Mouse (Mus musculus) embryonic facial prominence, embryonic 15.5 days (tissue): Measurements from ENCODE around the gene Plod2. TPM values are rescaled to one million over a fixed set of nuclear protein-coding genes. Genes with fewer than 3 reads are reported as not detected.

Experiments
- ATAC-seq: fragments of 200-750 bp; cut with Nextera tagmentation; 2 replicates; pipeline ENCODE4 v1.8.0; 2017; ENCODE audit warnings: low read depth, moderate TSS enrichment; ENCODE audit not compliant: insufficient number of reproducible peaks, low FRiP score, low TSS enrichment
- H3K27ac ChIP-seq: fragments of 300-500 bp; sonication (generic); replicated peaks from 2 replicates; pipeline ENCODE4 v1.5.1; 2015; ENCODE audit warnings: mild to moderate bottlenecking, inconsistent platforms
- H3K27me3 ChIP-seq: fragments of 300-500 bp; sonication (generic); 2 replicates; pipeline ENCODE4 v1.6.1; 2015; ENCODE audit warnings: inconsistent platforms
- H3K36me3 ChIP-seq: fragments of 300-500 bp; sonication (generic); 2 replicates; pipeline ENCODE4 v1.6.1; 2015; ENCODE audit warnings: mild to moderate bottlenecking, inconsistent platforms
- H3K4me1 ChIP-seq: fragments of 300-500 bp; sonication (generic); 2 replicates; pipeline ENCODE4 v1.6.1; 2015; ENCODE audit warnings: inconsistent platforms
- H3K4me2 ChIP-seq: fragments of 300-500 bp; sonication (generic); replicated peaks from 2 replicates; pipeline ENCODE4 v1.6.1; 2015; ENCODE audit warnings: mild to moderate bottlenecking, inconsistent platforms
- H3K4me3 ChIP-seq: fragments of 300-500 bp; sonication (generic); replicated peaks from 2 replicates; pipeline ENCODE4 v1.5.1; 2015; ENCODE audit warnings: mild to moderate bottlenecking, inconsistent platforms
- H3K9ac ChIP-seq: fragments of 300-500 bp; sonication (generic); 2 replicates; pipeline ENCODE4 v1.6.1; 2015; ENCODE audit warnings: inconsistent platforms
- H3K9me3 ChIP-seq: fragments of 300-500 bp; sonication (generic); replicated peaks from 2 replicates; pipeline ENCODE4 v1.6.1; 2016; ENCODE audit warnings: inconsistent platforms
- WGBS: fragments of 180-500 bp; shearing (Covaris S2); methylation state at CpG from one replicate; pipeline ENCODE4 v1.1.7; 2015; 5-methylcytosine and 5-hydroxymethylcytosine counted together
- polyA plus RNA-seq: library from polyadenylated mRNA; unstranded; fragments of >200 nt; fragmentation: Nextera tagmentation; extraction: Ambion mirVana; gene quantifications from 2 replicates; pipeline ENCODE4 v1.2.1, GENCODE M21; 2015

Gene Plod2
- polyA plus RNA-seq, 1 experiment from 2014 or later = 47.5 TPM

GRCm38 (mm10) chr9:92542591-92543416 is 781 bp downstream of the Plod2 start:
- Histone ChIP-seq H3K9me3 (no peaks in the 10 kb centered on the region), H3K36me3 (no peaks in the 10 kb centered on the region), H3K27me3 (no peaks in the 10 kb centered on the region), H3K4me3 (peak overlapping the region; percentile 77), H3K4me2 (peak overlapping the region; percentile 67), H3K4me1 (peaks cover 34% of the 10 kb centered on the region), H3K27ac (peak overlapping the region; percentile 90), H3K9ac (peak overlapping the region; percentile 79)
- WGBS = 1% methylated on average over 31 of the region's 31 CpGs
- ATAC-seq = peak; percentile 45

GRCm38 (mm10) chr9:92544146-92544545 is 2.1 kb downstream of the Plod2 start:
- Histone ChIP-seq H3K9me3 (no peaks in the 10 kb centered on the region), H3K4me1 (peaks cover 39% of the 10 kb centered on the region), H3K4me3 (peak overlapping the region; percentile 77), H3K27ac (no peak overlapping the region), H3K9ac (no peak overlapping the region), H3K27me3 (no peaks in the 10 kb centered on the region), H3K4me2 (peak overlapping the region; percentile 67), H3K36me3 (0 out of 2 replicates have a peak, but pooled peaks cover 4% of the 10 kb centered on the region)
- 76% methylated on average over 1 of the region's 1 CpGs for WGBS
- no peak for ATAC-seq

DNA sequence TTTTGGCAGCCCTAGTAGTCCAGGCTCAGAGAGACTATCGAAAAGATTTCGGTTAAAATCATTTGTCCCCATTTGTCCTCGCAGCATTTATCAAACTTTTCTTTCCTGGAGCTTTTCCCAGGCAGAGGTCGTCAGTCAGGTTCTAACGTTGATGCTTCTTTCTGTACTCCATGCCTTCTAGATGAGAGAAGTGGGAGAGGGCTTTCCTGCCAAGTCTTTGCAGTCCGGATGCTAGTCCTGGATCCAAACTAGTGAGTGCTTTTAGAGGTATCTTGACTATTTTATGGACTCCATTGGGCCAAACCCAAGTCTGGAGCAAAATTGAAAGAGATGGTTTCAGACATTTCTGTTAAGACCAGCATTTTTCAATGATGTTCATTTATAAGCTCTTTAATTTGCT is 3.0 kb downstream of the Plod2 start:
- Histone ChIP-seq H3K27me3 (no peaks in the 10 kb centered on the region), H3K9me3 (no peaks in the 10 kb centered on the region), H3K4me1 (peaks cover 46% of the 10 kb centered on the region), H3K36me3 (0 out of 2 replicates have a peak, but pooled peaks cover 4% of the 10 kb centered on the region), H3K4me2 (peak overlapping the region; percentile 67), H3K4me3 (peak overlapping the region; percentile 77; the same call in 1 of the 2 replicates), H3K27ac (peak overlapping the region; percentile 17; the same call in 1 of the 2 replicates), H3K9ac (no peak overlapping the region)
- 67% methylated on average over 6 of the region's 6 CpGs for WGBS
- no peak for ATAC-seq

DNA sequence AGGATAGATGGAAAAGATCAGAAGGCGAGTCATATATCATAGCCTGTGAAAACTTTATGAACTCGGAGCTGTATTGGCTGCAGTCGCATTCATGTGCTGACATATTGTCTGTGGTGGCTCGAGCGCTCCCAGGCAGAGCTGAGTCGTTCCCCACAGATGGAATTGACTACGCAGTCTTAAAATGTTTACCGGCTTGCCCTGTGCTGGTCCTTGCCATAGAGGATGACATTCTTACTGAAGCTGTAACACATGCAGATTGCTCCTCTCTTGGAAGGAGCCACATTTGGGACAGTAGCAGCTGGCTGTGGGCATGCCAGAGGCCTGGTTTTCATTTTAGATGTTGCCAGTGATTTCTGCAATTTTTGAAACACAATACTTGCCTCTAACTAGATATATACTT is 4.4 kb downstream of the Plod2 start:
- 0 out of 2 replicates have a peak, but pooled peaks cover 4% of the 10 kb centered on the region for H3K36me3 ChIP-seq
- H3K27me3 ChIP-seq = no peaks in the 10 kb centered on the region
- 28% methylated on average over 8 of the region's 8 CpGs for WGBS
- H3K4me1 ChIP-seq = peaks cover 48% of the 10 kb centered on the region
- peak overlapping the region; percentile 23; the same call in 1 of the 2 replicates for H3K27ac ChIP-seq
- no peak overlapping the region for H3K9ac ChIP-seq
- no peaks in the 10 kb centered on the region for H3K9me3 ChIP-seq
- H3K4me2 ChIP-seq = peak overlapping the region; percentile 4; the same call in 1 of the 2 replicates
- ATAC-seq = 0 out of 2 replicates have a peak, but pooled peaks have one; percentile 29
- no peak overlapping the region for H3K4me3 ChIP-seq

DNA sequence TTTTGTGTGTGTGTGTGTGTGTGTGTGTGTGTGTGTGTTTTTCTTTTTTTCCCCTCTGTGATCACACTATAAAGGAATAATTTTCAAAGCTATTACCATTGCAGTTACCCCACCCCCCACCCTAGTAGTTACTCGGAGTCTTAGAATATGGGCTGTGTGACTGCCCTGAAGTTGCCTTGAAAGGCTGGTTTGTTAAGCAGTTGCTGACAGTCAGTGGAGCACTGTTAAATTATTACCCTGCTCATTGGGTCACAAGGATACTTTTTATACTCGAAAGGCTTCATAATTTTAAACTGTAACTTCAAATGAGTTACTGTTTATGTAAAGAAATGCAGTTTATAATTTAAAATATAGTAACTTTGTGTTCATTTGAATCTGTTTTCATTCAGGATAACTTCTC is 5.1 kb downstream of the Plod2 start:
- Histone ChIP-seq H3K4me3 (no peak overlapping the region), H3K9me3 (no peaks in the 10 kb centered on the region), H3K36me3 (0 out of 2 replicates have a peak, but pooled peaks cover 4% of the 10 kb centered on the region), H3K27me3 (no peaks in the 10 kb centered on the region), H3K9ac (no peak overlapping the region), H3K4me2 (no peak overlapping the region), H3K4me1 (peaks cover 48% of the 10 kb centered on the region), H3K27ac (no peak overlapping the region)
- whole genome bisulfite sequencing = 42% methylated on average over 2 of the region's 2 CpGs
- no peak for ATAC-seq

GRCm38 (mm10) chr9:92547821-92548220 is 5.8 kb downstream of the Plod2 start:
- H3K27me3 ChIP-seq = no peaks in the 10 kb centered on the region
- no peak overlapping the region for H3K4me2 ChIP-seq
- H3K9ac ChIP-seq = no peak overlapping the region
- H3K36me3 ChIP-seq = 0 out of 2 replicates have a peak, but pooled peaks cover 4% of the 10 kb centered on the region
- H3K4me3 ChIP-seq = no peak overlapping the region
- 92% methylated on average over 7 of the region's 7 CpGs for WGBS
- H3K27ac ChIP-seq = no peak overlapping the region
- no peaks in the 10 kb centered on the region for H3K9me3 ChIP-seq
- peaks cover 47% of the 10 kb centered on the region for H3K4me1 ChIP-seq
- no peak for ATAC-seq

DNA sequence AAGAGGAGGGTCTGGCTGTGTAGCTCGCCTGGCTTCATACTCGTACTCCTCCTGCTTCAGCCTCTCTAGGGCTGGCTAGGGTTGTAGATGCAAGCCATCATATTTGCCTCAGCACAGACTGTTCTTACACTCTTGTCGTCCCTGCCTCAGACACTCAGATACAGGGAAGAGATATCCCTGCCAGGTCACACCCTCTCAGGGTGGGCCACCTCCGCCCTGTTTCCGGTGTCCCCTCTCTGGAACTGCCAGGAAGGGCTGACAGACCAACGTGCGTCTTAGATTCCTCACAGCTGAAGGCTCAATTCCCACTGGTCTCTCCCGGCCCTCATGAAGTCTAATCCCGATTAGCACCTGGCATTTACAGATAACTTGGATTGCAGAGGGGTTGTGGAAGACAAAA is 6.6 kb downstream of the Plod2 start:
- H3K9ac ChIP-seq = no peak overlapping the region
- WGBS = 65% methylated on average over 9 of the region's 9 CpGs

GRCm38 (mm10) chr9:92549811-92550490 is 7.9 kb downstream of the Plod2 start:
- 81% methylated on average over 11 of the region's 11 CpGs for WGBS
- Histone ChIP-seq H3K4me2 (no peak overlapping the region), H3K4me3 (no peak overlapping the region), H3K9ac (no peak overlapping the region), H3K9me3 (no peaks in the 10 kb centered on the region), H3K4me1 (peaks cover 30% of the 10 kb centered on the region), H3K27me3 (no peaks in the 10 kb centered on the region), H3K36me3 (0 out of 2 replicates have a peak, but pooled peaks cover 4% of the 10 kb centered on the region), H3K27ac (no peak overlapping the region)
- no peak for ATAC-seq

More for the DNA sequence above, 6.6 kb downstream of the Plod2 start:
- 0 out of 2 replicates have a peak, but pooled peaks cover 4% of the 10 kb centered on the region for H3K36me3 ChIP-seq
- H3K27ac ChIP-seq = no peak overlapping the region
- no peak for ATAC-seq
- no peak overlapping the region for H3K4me2 ChIP-seq
- no peak overlapping the region for H3K4me3 ChIP-seq
- peaks cover 43% of the 10 kb centered on the region for H3K4me1 ChIP-seq
- H3K27me3 ChIP-seq = no peaks in the 10 kb centered on the region
- no peaks in the 10 kb centered on the region for H3K9me3 ChIP-seq

DNA sequence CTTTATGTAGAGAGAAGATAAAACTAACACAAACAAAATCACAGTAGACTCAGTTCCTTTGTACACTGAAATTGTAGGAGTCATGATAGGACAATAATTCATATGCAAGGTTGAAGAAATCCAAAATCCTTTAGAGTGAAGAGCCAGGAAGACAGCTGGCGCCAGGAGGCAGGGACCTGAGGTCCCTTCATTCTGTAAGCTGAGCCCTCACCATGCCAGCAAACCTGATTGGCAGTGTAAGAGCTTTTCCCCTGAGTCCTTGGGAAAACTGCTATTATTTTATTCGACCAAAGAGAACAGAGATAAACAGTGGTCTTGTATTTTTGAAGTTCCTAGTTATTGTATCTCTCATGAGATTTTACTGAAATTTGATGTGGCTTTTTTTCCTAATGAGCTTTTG is 9.0 kb downstream of the Plod2 start:
- Histone ChIP-seq H3K4me2 (no peak overlapping the region), H3K9ac (no peak overlapping the region), H3K4me1 (peaks cover 20% of the 10 kb centered on the region), H3K4me3 (no peak overlapping the region), H3K27me3 (no peaks in the 10 kb centered on the region), H3K27ac (no peak overlapping the region), H3K9me3 (no peaks in the 10 kb centered on the region), H3K36me3 (0 out of 2 replicates have a peak, but pooled peaks cover 4% of the 10 kb centered on the region)
- WGBS = 50% methylated on average over 2 of the region's 2 CpGs
- ATAC-seq = no peak

GRCm38 (mm10) chr9:92551666-92552065 is 9.6 kb downstream of the Plod2 start:
- H3K9ac ChIP-seq = no peak overlapping the region
- H3K4me2 ChIP-seq = no peak overlapping the region
- no peaks in the 10 kb centered on the region for H3K27me3 ChIP-seq
- 76% methylated on average over 4 of the region's 4 CpGs for WGBS
- H3K4me3 ChIP-seq = no peak overlapping the region
- no peak for ATAC-seq
- H3K4me1 ChIP-seq = peaks cover 14% of the 10 kb centered on the region; the same call in 1 of the 2 replicates
- H3K27ac ChIP-seq = no peak overlapping the region
- no peaks in the 10 kb centered on the region for H3K9me3 ChIP-seq
- H3K36me3 ChIP-seq = 0 out of 2 replicates have a peak, but pooled peaks cover 4% of the 10 kb centered on the region

- Histone ChIP-seq H3K4me1 (peaks cover 14% of the 10 kb centered on the region; the same call in 1 of the 2 replicates), H3K4me3 (no peak overlapping the region), H3K27ac (no peak overlapping the region), H3K36me3 (0 out of 2 replicates have a peak, but pooled peaks cover 4% of the 10 kb centered on the region), H3K9ac (no peak overlapping the region), H3K9me3 (no peaks in the 10 kb centered on the region), H3K4me2 (no peak overlapping the region), H3K27me3 (no peaks in the 10 kb centered on the region)
- no peak for ATAC-seq
- WGBS = 82% methylated on average over 3 of the region's 3 CpGs
Measured at GRCm38 (mm10) chr9:92552691-92553090, 10.7 kb downstream of the Plod2 start.
